Mouse (Mus musculus) megakaryocyte, embryonic 14.5 days (primary cell): Measurements from ENCODE around the gene Zswim5.

ENCODE experiments used
- FLI1 ChIP-seq: IDR thresholded peaks from 2 replicates; pipeline ENCODE4 v1.6.1; 2012; ENCODE audit warnings: low read length, inconsistent platforms, mixed read lengths
- GATA1 ChIP-seq: IDR thresholded peaks from 3 replicates; pipeline ENCODE4 v1.6.1; 2012; ENCODE audit warnings: mixed read lengths, low read length, inconsistent platforms, borderline replicate concordance

GRCm38 (mm10) chr4:117013596-117013995 is 136.4 kb downstream of the Zswim5 start:
- no peak for TF ChIP-seq GATA1
- TF ChIP-seq FLI1: no peak
